Mouse (Mus musculus): Measurements from ENCODE around the gene Fggy.

DNA sequence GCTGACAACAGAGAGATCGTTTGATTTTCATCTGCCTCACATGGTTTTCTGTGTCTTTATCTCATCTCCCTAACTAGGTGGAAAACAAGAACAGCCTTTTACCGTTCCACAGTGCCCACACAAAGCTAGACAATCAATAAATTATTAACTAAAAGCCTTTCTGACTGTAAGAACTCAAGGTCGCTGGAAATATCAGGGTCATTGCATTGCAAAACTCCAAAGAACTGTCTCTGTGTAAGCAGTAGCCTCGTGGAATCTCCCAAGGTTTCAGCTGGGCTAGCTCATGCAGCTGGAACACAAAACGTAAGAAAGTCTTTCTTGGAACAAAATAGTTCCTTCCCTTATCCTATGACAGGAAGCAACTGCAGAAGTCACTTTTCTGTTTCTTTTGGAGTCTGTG is 180.9 kb downstream of the Fggy start:
- TF ChIP-seq CTCF (IDR thresholded peaks at IDR 0.05; ENCODE audit: low read depth), result no peak
- no peak for TF ChIP-seq EP300 (IDR thresholded peaks at IDR 0.05; ENCODE audit: low read depth)

Data from liver, embryonic 14.5 days (tissue).